Mouse (Mus musculus): ENCODE results near the gene Zbtb26. TPM values are rescaled to one million over a fixed set of nuclear protein-coding genes. Genes with fewer than 3 reads are reported as not detected.

Zbtb26 gene
- total and polyA plus RNA-seq, 2 experiments from 2014 or later = 2.0 to 13.4 TPM

DNA sequence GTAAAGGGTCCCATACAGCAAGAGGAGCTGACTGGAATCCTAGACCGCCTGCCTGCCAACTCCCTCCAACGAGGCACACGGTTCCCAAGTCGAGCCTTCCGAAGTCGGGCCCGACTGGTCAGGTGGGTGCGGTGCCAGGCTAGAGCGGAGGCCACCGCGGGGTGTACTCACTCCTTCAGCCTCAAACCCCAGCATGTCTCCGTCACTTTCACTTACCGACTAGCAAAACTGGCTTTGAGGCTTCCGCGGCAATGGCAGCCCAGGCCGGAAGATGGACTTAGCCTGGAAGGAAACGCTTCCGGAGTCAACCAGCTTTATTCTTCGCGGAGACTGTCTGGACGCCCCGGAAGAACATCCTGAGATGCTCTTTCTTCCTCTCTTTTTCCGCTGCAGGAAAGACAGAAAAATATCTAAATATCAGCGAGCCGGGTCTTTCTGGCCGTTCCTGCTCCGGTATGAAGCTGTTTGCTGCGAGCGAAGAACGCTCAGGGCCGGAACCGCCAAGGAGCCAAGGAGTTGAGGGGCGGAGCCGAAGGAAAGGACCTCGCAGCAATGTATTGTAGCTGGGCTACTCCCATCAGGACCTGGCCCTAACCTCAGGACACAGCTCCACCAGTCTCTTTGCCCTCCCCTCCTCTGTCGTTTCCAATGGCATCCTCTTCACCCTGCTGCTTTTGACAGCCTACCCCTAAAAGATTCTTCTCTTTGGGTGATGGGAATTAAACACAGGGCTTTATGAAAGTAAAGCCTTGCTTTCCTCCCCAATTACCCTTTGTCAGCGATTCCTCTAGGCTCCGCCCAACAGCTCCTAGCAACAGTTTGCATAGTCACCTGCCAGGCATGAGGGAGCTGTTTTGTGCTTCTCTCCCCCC, 12.1 kb downstream of the Zbtb26 start:
- Histone ChIP-seq H3K27me3 (ENCODE audit: insufficient read depth, low read length) (no peaks in the 10 kb centered on the region), H3K27ac (peak overlapping the region; percentile 99), H3K4me3 (ENCODE audit: low read length) (peak overlapping the region; percentile 58), H3K36me3 (ENCODE audit: insufficient read depth, low read length) (peaks cover 5% of the 10 kb centered on the region), H3K9me3 (ENCODE audit: low read length) (no peaks in the 10 kb centered on the region), H3K9ac (replicated peaks; ENCODE audit: low read length) (peak overlapping the region; percentile 73), H3K4me1 (ENCODE audit: insufficient read depth, low read length) (0 out of 2 replicates have a peak, but pooled peaks cover 4% of the 10 kb centered on the region), H3K4me2 (ENCODE audit: low read depth, low read length) (peak overlapping the region; percentile 77)
- 0 out of 2 replicates have a peak, but pooled peaks have one; percentile 11 for TF ChIP-seq CTCF (IDR thresholded peaks at IDR 0.05; ENCODE audit: low read depth)
- DNase-seq (ENCODE audit: low spot score) (peak; percentile 96), ATAC-seq (peak; percentile 95)
- under 1% methylated on average over 38 of the region's 38 CpGs for WGBS

- Histone ChIP-seq H3K4me3 (ENCODE audit: low read length) (no peak overlapping the region), H3K9me3 (ENCODE audit: low read length) (no peaks in the 10 kb centered on the region), H3K4me1 (ENCODE audit: insufficient read depth, low read length) (peaks cover 14% of the 10 kb centered on the region; the same call in 1 of the 2 replicates), H3K27me3 (ENCODE audit: insufficient read depth, low read length) (no peaks in the 10 kb centered on the region), H3K36me3 (ENCODE audit: insufficient read depth, low read length) (no peaks in the 10 kb centered on the region; the same call in 1 of the 2 replicates), H3K9ac (replicated peaks; ENCODE audit: low read length) (no peak overlapping the region), H3K4me2 (ENCODE audit: low read depth, low read length) (no peak overlapping the region), H3K27ac (no peak overlapping the region)
- 51% methylated on average over 3 of the region's 3 CpGs for WGBS
- ATAC-seq (no peak), DNase-seq (ENCODE audit: low spot score) (no peak)
- no peak for TF ChIP-seq CTCF (IDR thresholded peaks at IDR 0.05; ENCODE audit: low read depth)
Observed at GRCm38 (mm10) chr2:37423671-37424070, 19.3 kb downstream of the Zbtb26 start.

- peak within 1 kb of the TSS; percentile 66 for H3K4me2 ChIP-seq (ENCODE audit: low read depth, low read length)
- H3K4me3 ChIP-seq (ENCODE audit: low read length) = peak within 1 kb of the TSS; percentile 96
- no peaks in the 10 kb centered on the region for H3K27me3 ChIP-seq (ENCODE audit: insufficient read depth, low read length)
- ATAC-seq = peak; percentile 100
- DNase-seq (ENCODE audit: low spot score) = peak; percentile 98
- peaks cover 14% of the 10 kb centered on the region; the same call in 1 of the 2 replicates for H3K4me1 ChIP-seq (ENCODE audit: insufficient read depth, low read length)
- no peaks in the 10 kb centered on the region; the same call in 1 of the 2 replicates for H3K36me3 ChIP-seq (ENCODE audit: insufficient read depth, low read length)
- no peaks in the 10 kb centered on the region for H3K9me3 ChIP-seq (ENCODE audit: low read length)
- TF ChIP-seq CTCF (IDR thresholded peaks at IDR 0.05; ENCODE audit: low read depth) = no peak
- H3K9ac ChIP-seq (replicated peaks; ENCODE audit: low read length) = peak within 1 kb of the TSS; percentile 98
- H3K27ac ChIP-seq = peak within 1 kb of the TSS; percentile 97
- WGBS = under 1% methylated on average over 54 of the region's 75 CpGs
Observed at GRCm38 (mm10) chr2:37422306-37423304, 20.3 kb downstream of the Zbtb26 start, which contains the start of gene Rc3h2. Gene Rc3h2, minus strand, starts transcription at chr2:37422903.

DNA sequence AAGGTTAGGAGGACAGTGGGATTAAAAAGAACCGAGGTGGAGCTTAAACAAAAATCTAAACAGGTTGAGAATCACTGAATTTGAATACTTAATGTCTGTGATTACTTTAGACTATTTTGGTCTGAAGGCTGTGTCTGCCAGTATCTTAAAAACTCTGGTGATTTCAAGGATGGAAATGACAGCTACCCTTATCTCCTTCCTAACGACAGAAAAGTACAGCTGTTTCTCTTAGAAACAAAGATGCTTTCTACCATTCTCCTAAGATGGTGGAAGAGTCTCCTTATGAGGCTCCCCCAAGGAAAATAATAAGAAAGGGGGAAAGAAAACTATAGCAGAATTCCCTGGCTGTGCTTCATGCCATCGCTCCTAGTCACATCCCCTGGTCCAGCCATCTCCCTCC, 21.0 kb downstream of the Zbtb26 start:
- Histone ChIP-seq H3K4me2 (ENCODE audit: low read depth, low read length) (peak overlapping the region; percentile 66), H3K4me3 (ENCODE audit: low read length) (peak overlapping the region; percentile 96), H3K36me3 (ENCODE audit: insufficient read depth, low read length) (no peaks in the 10 kb centered on the region; the same call in 1 of the 2 replicates), H3K27me3 (ENCODE audit: insufficient read depth, low read length) (no peaks in the 10 kb centered on the region), H3K9ac (replicated peaks; ENCODE audit: low read length) (peak overlapping the region; percentile 98), H3K9me3 (ENCODE audit: low read length) (no peaks in the 10 kb centered on the region), H3K27ac (peak overlapping the region; percentile 97), H3K4me1 (ENCODE audit: insufficient read depth, low read length) (peaks cover 14% of the 10 kb centered on the region; the same call in 1 of the 2 replicates)
- DNase-seq (ENCODE audit: low spot score) (no peak), ATAC-seq (no peak)
- WGBS = 5% methylated on average over 3 of the region's 3 CpGs
- TF ChIP-seq CTCF (IDR thresholded peaks at IDR 0.05; ENCODE audit: low read depth) = no peak

DNA sequence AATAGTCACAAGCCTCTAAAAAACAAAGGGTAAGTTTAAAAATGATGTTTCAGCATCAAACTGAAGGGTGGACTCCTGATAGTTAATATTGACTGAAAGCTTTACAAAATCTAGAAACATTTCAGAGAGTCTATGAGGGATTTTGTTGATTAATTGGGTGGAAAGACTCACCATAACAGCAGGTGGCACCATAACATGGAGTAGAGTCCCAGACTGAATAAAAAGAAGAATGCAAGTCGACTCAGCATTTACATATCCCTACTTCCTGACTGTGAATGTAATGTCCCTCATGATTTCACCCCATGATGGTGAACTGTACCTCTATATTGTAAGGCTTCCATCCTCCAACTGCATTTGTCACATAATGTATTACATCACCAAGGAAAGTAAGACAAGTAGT, 47.4 kb downstream of the Zbtb26 start:
- no peak overlapping the region for H3K4me3 ChIP-seq (ENCODE audit: low read length)
- H3K4me2 ChIP-seq (ENCODE audit: low read depth, low read length) = no peak overlapping the region
- H3K9ac ChIP-seq (replicated peaks; ENCODE audit: low read length) = no peak overlapping the region
- H3K9me3 ChIP-seq (ENCODE audit: low read length) = no peaks in the 10 kb centered on the region
- H3K27me3 ChIP-seq (ENCODE audit: insufficient read depth, low read length) = no peaks in the 10 kb centered on the region
- peak; percentile 33; the same call in 1 of the 2 replicates for TF ChIP-seq CTCF (IDR thresholded peaks at IDR 0.05; ENCODE audit: low read depth)
- 43% methylated on average over 1 of the region's 1 CpGs for WGBS
- DNase-seq (ENCODE audit: low spot score) = peak; percentile 35
- H3K4me1 ChIP-seq (ENCODE audit: insufficient read depth, low read length) = no peaks in the 10 kb centered on the region
- H3K27ac ChIP-seq = no peak overlapping the region
- no peak for ATAC-seq
- peaks cover 16% of the 10 kb centered on the region for H3K36me3 ChIP-seq (ENCODE audit: insufficient read depth, low read length)

DNA sequence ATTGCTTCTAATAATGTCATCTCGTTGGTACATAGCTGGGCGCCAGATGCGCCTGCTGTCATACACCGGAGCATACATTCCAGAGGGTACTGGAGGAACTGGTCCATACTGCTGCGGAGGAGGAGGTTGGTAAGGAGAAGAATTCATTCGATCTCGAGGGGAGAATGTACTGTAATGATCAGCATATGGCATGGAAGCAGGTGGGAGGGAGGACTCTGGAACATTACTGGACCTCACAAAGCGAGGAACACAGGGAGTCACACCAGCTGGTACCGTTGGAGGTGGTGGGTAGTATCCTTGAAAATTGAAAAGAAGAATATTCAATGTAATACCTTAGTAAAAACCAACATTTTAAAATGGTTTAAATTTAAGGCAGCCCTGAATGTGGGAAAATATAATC, 60.0 kb downstream of the Zbtb26 start:
- no peak for TF ChIP-seq CTCF (IDR thresholded peaks at IDR 0.05; ENCODE audit: low read depth)
- 88% methylated on average over 9 of the region's 9 CpGs for WGBS
- no peaks in the 10 kb centered on the region for H3K27me3 ChIP-seq (ENCODE audit: insufficient read depth, low read length)
- no peak for ATAC-seq
- peaks cover 20% of the 10 kb centered on the region; the same call in 1 of the 2 replicates for H3K36me3 ChIP-seq (ENCODE audit: insufficient read depth, low read length)
- DNase-seq (ENCODE audit: low spot score) = no peak
- H3K4me2 ChIP-seq (ENCODE audit: low read depth, low read length) = no peak overlapping the region
- H3K27ac ChIP-seq = no peak overlapping the region
- no peaks in the 10 kb centered on the region for H3K9me3 ChIP-seq (ENCODE audit: low read length)
- no peak overlapping the region for H3K4me3 ChIP-seq (ENCODE audit: low read length)
- H3K4me1 ChIP-seq (ENCODE audit: insufficient read depth, low read length) = no peaks in the 10 kb centered on the region
- H3K9ac ChIP-seq (replicated peaks; ENCODE audit: low read length) = no peak overlapping the region

Other genes starting within 250 kb of the Zbtb26 start
- gene Olfr366, start 231.6 kb downstream of the Zbtb26 start, total RNA-seq (2014; rRNA removed) = not detected in 2 replicates
- gene Olfr366, start 231.6 kb downstream of the Zbtb26 start, polyA plus RNA-seq (2015; fragmentation: Nextera tagmentation; extraction: Ambion mirVana) = not detected in 2 replicates
- gene Olfr368, start 116.6 kb downstream of the Zbtb26 start, total RNA-seq (2014; rRNA removed) = not detected in 2 replicates
- not detected in 2 replicates for gene Olfr368, start 116.6 kb downstream of the Zbtb26 start, polyA plus RNA-seq (2015; fragmentation: Nextera tagmentation; extraction: Ambion mirVana)
- gene Pdcl, start 83.8 kb downstream of the Zbtb26 start, total RNA-seq (2014; rRNA removed) = 33.5 and 35.9 TPM in 2 replicates
- 39.9 and 41.1 TPM in 2 replicates for gene Pdcl, start 83.8 kb downstream of the Zbtb26 start, polyA plus RNA-seq (2015; fragmentation: Nextera tagmentation; extraction: Ambion mirVana)
- gene Rc3h2, start 20.2 kb downstream of the Zbtb26 start, total RNA-seq (2014; rRNA removed) = 43.0 and 47.9 TPM in 2 replicates
- gene Rc3h2, start 20.2 kb downstream of the Zbtb26 start, polyA plus RNA-seq (2015; fragmentation: Nextera tagmentation; extraction: Ambion mirVana) = 10.7 and 11.3 TPM in 2 replicates
- 23.5 and 24.5 TPM in 2 replicates for gene Zbtb6, start within 50 bp of the Zbtb26 start, total RNA-seq (2014; rRNA removed)
- 6.6 and 7.7 TPM in 2 replicates for gene Zbtb6, start within 50 bp of the Zbtb26 start, polyA plus RNA-seq (2015; fragmentation: Nextera tagmentation; extraction: Ambion mirVana)
- gene Rabgap1, start 144 bp upstream of the Zbtb26 start, total RNA-seq (2014; rRNA removed) = 55.2 and 60.8 TPM in 2 replicates
- gene Rabgap1, start 144 bp upstream of the Zbtb26 start, polyA plus RNA-seq (2015; fragmentation: Nextera tagmentation; extraction: Ambion mirVana) = 46.9 and 51.0 TPM in 2 replicates
- 22.5 and 25.0 TPM in 2 replicates for gene Gpr21, start 73.2 kb upstream of the Zbtb26 start, total RNA-seq (2014; rRNA removed)
- gene Gpr21, start 73.2 kb upstream of the Zbtb26 start, polyA plus RNA-seq (2015; fragmentation: Nextera tagmentation; extraction: Ambion mirVana) = 8.8 and 9.1 TPM in 2 replicates